Mouse (Mus musculus) megakaryocyte-erythroid progenitor cell, adult 5 weeks (primary cell): Measurements from ENCODE around the gene Il19. TPM values are rescaled to one million over a fixed set of nuclear protein-coding genes. Genes with fewer than 3 reads are reported as not detected.

Experiments used
- polyA plus RNA-seq: library from polyadenylated mRNA; stranded (reverse); fragments of >175 nt; gene quantifications from 2 replicates; pipeline ENCODE4 v1.2.3, GENCODE M21; 2012

Gene Il19
- polyA plus RNA-seq: not detected in 2 replicates

DNA sequence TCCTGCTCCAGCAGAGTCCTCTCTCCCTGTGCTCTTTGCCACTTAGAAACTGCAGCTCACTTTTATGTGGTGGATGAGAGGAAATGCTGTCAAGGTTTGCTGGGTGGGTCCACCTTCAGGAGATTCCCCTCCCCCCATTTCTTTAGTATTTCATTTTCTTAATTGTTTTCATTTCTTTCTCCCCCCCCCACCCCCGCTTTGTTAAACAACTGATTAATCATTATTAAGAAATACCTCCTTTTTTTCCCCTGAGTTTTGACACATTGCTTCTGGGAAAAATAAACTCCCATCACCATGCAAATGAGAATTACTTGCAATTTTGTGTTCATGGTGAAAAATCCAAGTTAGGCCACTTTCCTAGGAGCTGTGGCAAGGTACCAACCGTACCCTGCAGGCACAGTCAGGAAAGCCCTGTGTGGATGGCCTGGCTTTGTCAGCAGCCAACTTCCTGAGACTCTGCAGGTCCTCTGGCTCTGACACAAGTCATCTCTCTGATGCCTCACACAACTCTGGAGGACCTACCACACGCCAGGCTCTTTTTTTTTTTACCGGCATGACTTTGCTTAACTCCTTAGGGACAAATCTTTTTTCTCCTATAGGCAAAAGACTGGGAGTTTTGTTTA, at the start of gene Il19:
Gene Il19, minus strand, starts transcription at position 51 of the 623 bp plus-strand sequence.

DNA sequence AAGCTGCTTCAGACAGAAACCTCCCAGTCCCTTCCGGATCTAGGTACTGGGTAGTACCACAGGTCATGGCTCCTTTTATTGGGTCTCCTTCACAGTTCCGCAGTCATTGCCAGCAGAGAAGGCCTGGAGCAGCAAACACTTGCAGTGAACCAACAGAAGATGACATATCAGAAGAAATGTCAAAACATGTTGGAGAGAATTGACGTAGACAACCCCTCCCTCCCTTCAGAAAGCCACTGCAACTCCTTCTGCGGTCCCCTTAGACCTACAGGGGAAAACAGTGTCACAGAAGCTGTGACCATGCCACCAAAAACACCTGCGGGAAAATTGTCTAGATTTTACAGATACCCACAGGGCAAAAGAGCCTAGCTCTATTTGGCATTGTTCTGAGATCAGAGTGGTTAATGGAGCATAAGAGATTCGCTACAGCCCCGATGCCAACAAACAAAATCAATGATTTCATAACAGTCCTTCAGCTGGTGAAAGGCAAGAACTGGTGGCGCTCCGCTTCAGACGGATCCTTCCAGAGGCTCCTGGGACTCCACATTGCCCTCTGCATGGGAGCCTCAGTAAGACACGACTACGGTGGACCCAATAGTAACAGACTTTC, 28.4 kb downstream of the Il19 start, which contains the start of gene Il20:
Gene Il20, minus strand, starts transcription at position 51 of the 610 bp plus-strand sequence.

DNA sequence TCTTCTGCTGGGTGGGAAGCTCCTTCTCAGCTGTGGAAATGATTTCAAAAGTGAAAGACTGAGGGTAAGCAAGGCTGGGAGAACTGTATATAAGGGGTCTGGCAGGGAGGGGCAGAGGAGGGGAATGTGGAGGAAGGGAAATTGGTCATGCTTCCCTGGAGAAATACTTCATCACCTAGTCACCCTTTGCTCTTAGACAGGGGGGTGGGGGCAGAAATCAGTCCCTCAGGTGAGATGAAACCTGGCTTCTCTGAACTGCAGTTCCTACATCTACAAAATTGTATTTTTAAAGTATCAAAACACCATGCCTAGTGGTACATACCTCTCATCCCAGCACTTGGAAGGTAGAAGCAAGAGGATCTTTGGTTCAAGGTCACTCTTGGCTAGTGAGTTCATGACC, 52.6 kb downstream of the Il19 start, which contains the start of gene Il24:
Gene Il24, minus strand, starts transcription at position 101 of the 400 bp plus-strand sequence.

Other genes with a start within 250 kb of the Il19 start
- not detected in 2 replicates for gene Gm29427, start 224.3 kb downstream of the Il19 start, polyA plus RNA-seq
- gene Yod1, start 222.8 kb downstream of the Il19 start, polyA plus RNA-seq: 1.2 and 1.8 TPM in 2 replicates
- 2.5 and 3.2 TPM in 2 replicates for gene Pfkfb2, start 210.9 kb downstream of the Il19 start, polyA plus RNA-seq
- gene AA986860, start 208.1 kb downstream of the Il19 start, polyA plus RNA-seq: 0.29 and 0.44 TPM in 2 replicates
- gene Fcamr, start 139.2 kb downstream of the Il19 start, polyA plus RNA-seq: not detected in 2 replicates
- not detected in 2 replicates for gene Pigr, start 113.4 kb downstream of the Il19 start, polyA plus RNA-seq
- gene Fcmr, start 74.4 kb downstream of the Il19 start, polyA plus RNA-seq: 0.57 and 6.6 TPM in 2 replicates
- gene Il24, start 52.7 kb downstream of the Il19 start, polyA plus RNA-seq: not detected in 2 replicates
- gene Il20, start 28.7 kb downstream of the Il19 start, polyA plus RNA-seq: not detected in 2 replicates
- not detected in 2 replicates for gene Il10, start 79.7 kb upstream of the Il19 start, polyA plus RNA-seq
- 313 and 344 TPM in 2 replicates for gene Mapkapk2, start 157.7 kb upstream of the Il19 start, polyA plus RNA-seq
- gene Dyrk3, start 198.2 kb upstream of the Il19 start, polyA plus RNA-seq: 13.4 and 24.3 TPM in 2 replicates
- 19.7 and 20.1 TPM in 2 replicates for gene Eif2d, start 213.1 kb upstream of the Il19 start, polyA plus RNA-seq